Mouse (Mus musculus) forebrain, embryonic 15.5 days (tissue): ENCODE results near the gene Luc7l2. TPM values are rescaled to one million over a fixed set of nuclear protein-coding genes. Genes with fewer than 3 reads are reported as not detected.

Source experiments
- ATAC-seq: fragments of 200-750 bp; cut with Nextera tagmentation; replicated peaks from 2 replicates; pipeline ENCODE4 v1.8.0; 2017; ENCODE audit warnings: mild to moderate bottlenecking, moderate TSS enrichment, moderate library complexity
- H3K27ac ChIP-seq: fragments of 300-500 bp; sonication (generic); replicated peaks from 2 replicates; pipeline ENCODE4 v1.5.1; 2015; ENCODE audit warnings: mild to moderate bottlenecking, inconsistent platforms
- H3K27me3 ChIP-seq: fragments of 300-500 bp; sonication (generic); 2 replicates; pipeline ENCODE4 v1.6.1; 2015; ENCODE audit warnings: inconsistent platforms
- H3K36me3 ChIP-seq: fragments of 300-500 bp; sonication (generic); 2 replicates; pipeline ENCODE4 v1.6.1; 2015; ENCODE audit warnings: mild to moderate bottlenecking, inconsistent platforms
- H3K4me1 ChIP-seq: fragments of 300-500 bp; sonication (generic); 2 replicates; pipeline ENCODE4 v1.6.1; 2015; ENCODE audit warnings: inconsistent platforms
- H3K4me2 ChIP-seq: fragments of 300-500 bp; sonication (generic); replicated peaks from 2 replicates; pipeline ENCODE4 v1.6.1; 2015; ENCODE audit warnings: mild to moderate bottlenecking, inconsistent platforms
- H3K4me3 ChIP-seq: fragments of 300-500 bp; sonication (generic); 2 replicates; pipeline ENCODE4 v1.5.1; 2015; ENCODE audit warnings: mild to moderate bottlenecking, inconsistent platforms
- H3K9ac ChIP-seq: fragments of 300-500 bp; sonication (generic); replicated peaks from 2 replicates; pipeline ENCODE4 v1.6.1; 2015; ENCODE audit warnings: mild to moderate bottlenecking, inconsistent platforms
- H3K9me3 ChIP-seq: fragments of 300-500 bp; sonication (generic); 2 replicates; pipeline ENCODE4 v1.6.1; 2016; ENCODE audit warnings: inconsistent platforms
- WGBS: fragments of 180-500 bp; shearing (Covaris S2); methylation state at CpG from one replicate; pipeline ENCODE4 v1.1.7; 2015; ENCODE audit warnings: mixed read lengths; 5-methylcytosine and 5-hydroxymethylcytosine counted together
- polyA plus RNA-seq: library from polyadenylated mRNA; unstranded; fragments of >200 nt; fragmentation: Nextera tagmentation; extraction: Ambion mirVana; gene quantifications from 2 replicates; pipeline ENCODE4 v1.2.1, GENCODE M21; 2015

The Luc7l2 gene
- polyA plus RNA-seq, 1 experiment from 2014 or later: 40.0 TPM

- no peak overlapping the region for H3K4me2 ChIP-seq
- peaks cover 56% of the 10 kb centered on the region for H3K36me3 ChIP-seq
- no peaks in the 10 kb centered on the region for H3K4me1 ChIP-seq
- H3K27me3 ChIP-seq: no peaks in the 10 kb centered on the region
- no peak overlapping the region for H3K27ac ChIP-seq
- H3K9ac ChIP-seq: no peak overlapping the region
- WGBS: 90% methylated on average over 4 of the region's 4 CpGs
- no peak for ATAC-seq
- H3K9me3 ChIP-seq: no peaks in the 10 kb centered on the region
- no peak overlapping the region for H3K4me3 ChIP-seq
Observed at GRCm38 (mm10) chr6:38597481-38597880, 46.3 kb downstream of the Luc7l2 start.

DNA sequence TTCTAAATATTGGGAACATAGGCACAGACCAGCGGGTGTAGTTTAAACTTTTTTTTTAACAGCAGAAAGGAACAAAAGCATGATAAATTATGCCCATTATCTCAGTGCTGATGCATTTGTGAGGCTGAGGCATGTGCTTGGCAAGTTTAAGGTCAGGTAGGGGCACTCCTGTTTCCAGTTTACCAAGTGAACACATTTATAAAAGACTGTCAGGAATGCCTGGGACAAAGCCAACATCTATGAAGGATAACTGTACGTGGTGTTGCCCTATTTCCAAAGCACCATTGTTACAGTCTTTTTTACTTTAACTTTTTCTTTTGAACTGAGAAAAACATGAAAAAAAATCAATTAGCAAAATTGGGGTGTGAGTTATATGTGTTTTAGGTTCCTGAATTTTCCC, 58.8 kb downstream of the Luc7l2 start:
- WGBS: 83% methylated on average over 2 of the region's 2 CpGs
- Histone ChIP-seq H3K27me3 (no peaks in the 10 kb centered on the region), H3K27ac (no peak overlapping the region), H3K36me3 (peaks cover 28% of the 10 kb centered on the region), H3K4me3 (no peak overlapping the region), H3K4me1 (no peaks in the 10 kb centered on the region), H3K4me2 (no peak overlapping the region), H3K9me3 (no peaks in the 10 kb centered on the region), H3K9ac (no peak overlapping the region)
- ATAC-seq: no peak

GRCm38 (mm10) chr6:38622406-38622805, 71.3 kb downstream of the Luc7l2 start:
- Histone ChIP-seq H3K9me3 (no peaks in the 10 kb centered on the region), H3K9ac (no peak overlapping the region), H3K27ac (no peak overlapping the region), H3K36me3 (peaks cover 28% of the 10 kb centered on the region), H3K4me1 (no peaks in the 10 kb centered on the region), H3K4me2 (no peak overlapping the region), H3K4me3 (no peak overlapping the region), H3K27me3 (no peaks in the 10 kb centered on the region)
- ATAC-seq: no peak
- WGBS: 95% methylated on average over 1 of the region's 1 CpGs

DNA sequence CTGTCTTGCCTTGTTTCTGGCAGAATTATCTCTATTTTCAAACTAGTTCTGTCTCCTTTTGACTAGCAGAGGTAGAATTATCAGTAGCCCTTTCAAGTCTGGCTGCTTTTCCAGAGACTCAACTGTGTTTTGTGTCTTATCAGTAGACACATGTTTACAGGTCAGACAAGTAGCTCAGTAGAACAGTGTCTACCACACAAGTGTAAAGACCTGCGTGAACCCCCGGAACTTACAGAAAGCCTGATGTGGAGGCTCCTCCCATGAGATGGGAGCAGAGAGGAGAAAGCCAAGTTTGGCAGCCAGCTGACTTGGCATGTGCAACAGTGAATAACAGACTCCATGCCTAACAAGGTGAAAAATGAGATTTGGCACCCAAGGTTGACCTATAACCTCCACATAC, 72.3 kb downstream of the Luc7l2 start:
- Histone ChIP-seq H3K36me3 (peaks cover 19% of the 10 kb centered on the region), H3K9me3 (no peaks in the 10 kb centered on the region), H3K27me3 (no peaks in the 10 kb centered on the region), H3K4me3 (no peak overlapping the region), H3K4me1 (no peaks in the 10 kb centered on the region), H3K9ac (no peak overlapping the region), H3K4me2 (no peak overlapping the region), H3K27ac (no peak overlapping the region)
- WGBS: 82% methylated on average over 2 of the region's 2 CpGs
- no peak for ATAC-seq

- Histone ChIP-seq H3K4me3 (no peak overlapping the region), H3K9ac (no peak overlapping the region), H3K4me2 (no peak overlapping the region), H3K9me3 (no peaks in the 10 kb centered on the region), H3K36me3 (peaks cover 9% of the 10 kb centered on the region; the same call in 1 of the 2 replicates), H3K27ac (no peak overlapping the region), H3K27me3 (no peaks in the 10 kb centered on the region), H3K4me1 (no peaks in the 10 kb centered on the region)
- WGBS: 67% methylated on average over 1 of the region's 1 CpGs
- ATAC-seq: no peak
Observed at GRCm38 (mm10) chr6:38624439-38624838, 73.3 kb downstream of the Luc7l2 start.

GRCm38 (mm10) chr6:38626086-38626485, 75.0 kb downstream of the Luc7l2 start:
- no peak for ATAC-seq
- Histone ChIP-seq H3K9ac (no peak overlapping the region), H3K36me3 (no peaks in the 10 kb centered on the region), H3K4me3 (no peak overlapping the region), H3K4me2 (no peak overlapping the region), H3K4me1 (no peaks in the 10 kb centered on the region), H3K27me3 (no peaks in the 10 kb centered on the region), H3K27ac (no peak overlapping the region), H3K9me3 (no peaks in the 10 kb centered on the region)
- WGBS: 94% methylated on average over 5 of the region's 5 CpGs

- H3K9me3 ChIP-seq: no peaks in the 10 kb centered on the region
- H3K9ac ChIP-seq: no peak overlapping the region
- H3K27me3 ChIP-seq: no peaks in the 10 kb centered on the region
- no peaks in the 10 kb centered on the region for H3K36me3 ChIP-seq
- no peak for ATAC-seq
- 97% methylated on average over 4 of the region's 4 CpGs for WGBS
- H3K4me3 ChIP-seq: no peak overlapping the region
- H3K4me2 ChIP-seq: no peak overlapping the region
- no peak overlapping the region for H3K27ac ChIP-seq
- H3K4me1 ChIP-seq: no peaks in the 10 kb centered on the region
Observed at GRCm38 (mm10) chr6:38627081-38627480, 75.9 kb downstream of the Luc7l2 start.

DNA sequence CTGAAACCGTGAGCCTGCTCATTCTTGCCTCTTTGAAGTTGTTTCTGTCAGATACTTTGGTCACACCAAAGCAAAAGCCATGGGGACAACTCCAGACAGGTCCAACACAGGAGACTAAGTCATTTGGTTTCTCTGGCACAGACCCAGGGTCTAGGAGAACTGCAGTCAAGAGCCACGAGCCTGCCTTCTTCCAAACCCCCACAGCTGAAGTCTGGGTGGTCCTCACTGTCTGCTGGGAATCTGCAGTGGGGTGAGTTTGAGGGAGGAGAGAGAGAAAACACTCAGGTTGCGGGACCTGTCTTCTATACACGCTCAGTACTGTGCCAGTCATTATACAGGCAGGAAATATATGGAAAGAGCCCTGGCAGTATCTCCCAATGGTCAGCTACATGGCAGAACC, 76.4 kb downstream of the Luc7l2 start:
- Histone ChIP-seq H3K4me1 (no peaks in the 10 kb centered on the region), H3K36me3 (no peaks in the 10 kb centered on the region), H3K27ac (no peak overlapping the region), H3K9me3 (no peaks in the 10 kb centered on the region), H3K27me3 (no peaks in the 10 kb centered on the region), H3K4me2 (no peak overlapping the region), H3K4me3 (no peak overlapping the region), H3K9ac (no peak overlapping the region)
- WGBS: 82% methylated on average over 4 of the region's 4 CpGs
- no peak for ATAC-seq

- no peak for ATAC-seq
- Histone ChIP-seq H3K4me3 (no peak overlapping the region), H3K36me3 (no peaks in the 10 kb centered on the region), H3K9ac (no peak overlapping the region), H3K4me2 (no peak overlapping the region), H3K27ac (no peak overlapping the region), H3K27me3 (peaks cover 3% of the 10 kb centered on the region; the same call in 1 of the 2 replicates), H3K4me1 (no peaks in the 10 kb centered on the region), H3K9me3 (no peaks in the 10 kb centered on the region)
- WGBS: 100% methylated on average over 1 of the region's 1 CpGs
Observed at GRCm38 (mm10) chr6:38629556-38629955, 78.4 kb downstream of the Luc7l2 start.

DNA sequence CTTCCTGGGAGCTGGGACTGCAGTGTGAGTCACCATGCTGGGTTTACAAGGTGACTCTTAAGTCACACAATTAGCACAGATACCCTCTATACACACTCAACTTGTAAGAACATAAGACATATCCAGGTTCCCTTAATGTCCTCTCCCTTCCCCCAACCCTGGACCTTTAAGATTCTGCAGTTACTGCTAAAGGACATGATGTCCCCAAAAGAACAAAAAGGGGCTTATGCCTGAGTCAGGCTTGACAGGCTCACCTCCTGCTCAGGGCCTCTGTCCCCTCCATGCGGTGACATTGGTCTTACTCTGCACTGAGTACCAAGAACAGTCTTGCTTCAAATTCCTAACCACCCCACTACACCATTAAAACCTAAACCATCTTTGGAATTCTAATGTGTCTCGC, 81.7 kb downstream of the Luc7l2 start:
- H3K9me3 ChIP-seq: no peaks in the 10 kb centered on the region
- H3K4me3 ChIP-seq: no peak overlapping the region
- H3K27me3 ChIP-seq: peaks cover 31% of the 10 kb centered on the region
- H3K36me3 ChIP-seq: no peaks in the 10 kb centered on the region
- peaks cover 21% of the 10 kb centered on the region for H3K4me1 ChIP-seq
- no peak overlapping the region for H3K27ac ChIP-seq
- no peak for ATAC-seq
- H3K9ac ChIP-seq: no peak overlapping the region
- no peak overlapping the region for H3K4me2 ChIP-seq
- 89% methylated on average over 2 of the region's 2 CpGs for WGBS

GRCm38 (mm10) chr6:38634461-38634860, 83.3 kb downstream of the Luc7l2 start:
- WGBS: 80% methylated on average over 8 of the region's 8 CpGs
- peaks cover 21% of the 10 kb centered on the region for H3K4me1 ChIP-seq
- no peak overlapping the region for H3K4me2 ChIP-seq
- H3K27me3 ChIP-seq: peaks cover 41% of the 10 kb centered on the region
- no peaks in the 10 kb centered on the region for H3K9me3 ChIP-seq
- no peak overlapping the region for H3K9ac ChIP-seq
- no peak overlapping the region for H3K27ac ChIP-seq
- no peak overlapping the region for H3K4me3 ChIP-seq
- H3K36me3 ChIP-seq: no peaks in the 10 kb centered on the region
- no peak for ATAC-seq

GRCm38 (mm10) chr6:38635941-38636851, 85.1 kb downstream of the Luc7l2 start:
- no peak overlapping the region for H3K27ac ChIP-seq
- peaks cover 21% of the 10 kb centered on the region for H3K4me1 ChIP-seq
- peak overlapping the region; percentile 57 for H3K4me3 ChIP-seq
- peak overlapping the region; percentile 39 for H3K9ac ChIP-seq
- H3K27me3 ChIP-seq: peaks cover 49% of the 10 kb centered on the region
- no peaks in the 10 kb centered on the region for H3K36me3 ChIP-seq
- H3K9me3 ChIP-seq: no peaks in the 10 kb centered on the region
- peak; percentile 78 for ATAC-seq
- WGBS: under 1% methylated on average over 63 of the region's 72 CpGs
- H3K4me2 ChIP-seq: peak overlapping the region; percentile 100
